Mouse (Mus musculus) brain, embryonic 14.5 days (tissue): ENCODE measurements around the gene Abhd14a.

Experiments used
- CTCF ChIP-seq: fragments of 200-500 bp; IDR thresholded peaks from 2 replicates; pipeline ENCODE4 v1.5.1; 2012; ENCODE audit warnings: inconsistent platforms, mild to moderate bottlenecking, moderate library complexity, borderline replicate concordance; ENCODE audit not compliant: insufficient read depth, insufficient read length; ENCODE audit errors: extremely low read depth
- POLR2A ChIP-seq: fragments of 200-500 bp; IDR thresholded peaks from 2 replicates; pipeline ENCODE4 v1.6.1; 2012; ENCODE audit warnings: mild to moderate bottlenecking, inconsistent platforms, borderline replicate concordance; ENCODE audit not compliant: poor library complexity, insufficient read depth, insufficient read length, severe bottlenecking; ENCODE audit errors: extremely low read depth

DNA sequence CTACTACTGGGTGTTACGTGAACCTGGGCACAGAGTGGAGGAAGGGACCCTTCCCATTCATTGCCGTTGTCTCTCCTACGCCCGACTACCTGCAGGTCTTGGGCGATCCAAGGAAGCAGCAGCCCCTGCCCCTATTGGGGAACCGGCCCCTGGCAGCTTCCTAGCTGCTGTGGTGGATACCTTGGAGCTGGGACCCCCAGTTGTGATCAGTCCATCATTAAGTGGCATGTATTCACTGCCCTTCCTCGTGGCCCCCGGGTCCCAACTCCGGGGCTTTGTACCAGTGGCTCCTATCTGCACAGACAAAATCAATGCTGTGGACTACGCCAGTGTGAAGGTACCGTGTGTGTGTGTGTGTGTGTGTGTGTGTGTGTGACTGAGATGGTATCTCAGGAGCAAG, 3.8 kb upstream of the Abhd14a start:
- TF ChIP-seq POLR2A: no peak
- TF ChIP-seq CTCF: no peak
